Mouse (Mus musculus) urinary bladder, postnatal 25 days (tissue): Measurements from ENCODE around the gene Cinp.

Source experiments
- DNase-seq: peaks from one replicate; pipeline ENCODE4 v3.0.0; 2022; ENCODE audit warnings: low spot score

Cinp gene

GRCm38 (mm10) chr12:110835182-110835581 is 53.8 kb downstream of the Cinp start:
- DNase-seq, result no peak

GRCm38 (mm10) chr12:110830293-110831024 is 58.5 kb downstream of the Cinp start:
- no peak for DNase-seq

GRCm38 (mm10) chr12:110828908-110829307 is 60.0 kb downstream of the Cinp start:
- DNase-seq, result no peak
